Mouse (Mus musculus) lung, postnatal 0 days (tissue): ENCODE measurements around the gene D5Ertd579e.

Experiments
- CTCF ChIP-seq: IDR thresholded peaks from 2 replicates; pipeline ENCODE4 v1.5.1; 2016; ENCODE audit warnings: antibody characterized with exemption, mild to moderate bottlenecking
- EP300 ChIP-seq: IDR thresholded peaks from 2 replicates; pipeline ENCODE4 v1.6.1; 2016; ENCODE audit warnings: antibody characterized with exemption, mild to moderate bottlenecking, control low read depth

- no peak for TF ChIP-seq EP300
- TF ChIP-seq CTCF = no peak
Measured at GRCm38 (mm10) chr5:36704684-36705083, 8.9 kb upstream of the D5Ertd579e start.
